Mouse (Mus musculus): ENCODE results near the gene Gm49711.

GRCm38 (mm10) chr16:92141021-92141420 is 82.9 kb downstream of the Gm49711 start:
- TF ChIP-seq ZC3H11A (IDR thresholded peaks at IDR 0.05; ENCODE audit: borderline replicate concordance, low read depth, low read length): no peak
- no peak for TF ChIP-seq CHD2 (IDR thresholded peaks at IDR 0.05; ENCODE audit: low read depth, low read length)
